Mouse (Mus musculus) hindbrain, embryonic 14.5 days (tissue): ENCODE measurements around the gene Txnrd2. TPM values are rescaled to one million over a fixed set of nuclear protein-coding genes. Genes with fewer than 3 reads are reported as not detected.

Source experiments
- ATAC-seq: fragments of 200-750 bp; cut with Nextera tagmentation; 2 replicates; pipeline ENCODE4 v1.8.0; 2017; ENCODE audit warnings: moderate number of reproducible peaks, mild to moderate bottlenecking, moderate TSS enrichment, moderate library complexity; ENCODE audit not compliant: low FRiP score
- DNase-seq: peaks from one replicate; pipeline ENCODE4 v3.0.0-alpha.2; 2015; ENCODE audit warnings: low spot score
- H3K27ac ChIP-seq: fragments of 300-500 bp; sonication (generic); 2 replicates; pipeline ENCODE4 v1.5.1; 2014; ENCODE audit warnings: mild to moderate bottlenecking, moderate library complexity
- H3K27me3 ChIP-seq: fragments of 300-500 bp; sonication (generic); 2 replicates; pipeline ENCODE4 v1.6.1; 2014; ENCODE audit warnings: mild to moderate bottlenecking, low read length, mixed read lengths; ENCODE audit not compliant: control insufficient read depth, insufficient read depth
- H3K36me3 ChIP-seq: fragments of 300-500 bp; sonication (generic); replicated peaks from 2 replicates; pipeline ENCODE4 v1.6.1; 2014; ENCODE audit not compliant: control insufficient read depth, insufficient read depth
- H3K4me1 ChIP-seq: fragments of 300-500 bp; sonication (generic); replicated peaks from 2 replicates; pipeline ENCODE4 v1.6.1; 2014; ENCODE audit warnings: antibody characterized with exemption, low read length, mixed read lengths; ENCODE audit not compliant: control insufficient read depth, insufficient read depth
- H3K4me2 ChIP-seq: fragments of 300-500 bp; sonication (generic); replicated peaks from 2 replicates; pipeline ENCODE4 v1.6.1; 2014; ENCODE audit warnings: mild to moderate bottlenecking, moderate library complexity
- H3K4me3 ChIP-seq: fragments of 300-500 bp; sonication (generic); replicated peaks from 2 replicates; pipeline ENCODE4 v1.5.1; 2014; ENCODE audit warnings: mild to moderate bottlenecking, low read length
- H3K9ac ChIP-seq: fragments of 300-500 bp; sonication (generic); 2 replicates; pipeline ENCODE4 v1.6.1; 2014
- H3K9me3 ChIP-seq: fragments of 300-500 bp; sonication (generic); 2 replicates; pipeline ENCODE4 v1.6.1; 2016; ENCODE audit warnings: low read length; ENCODE audit not compliant: control insufficient read depth
- WGBS: fragments of 180-500 bp; shearing (Covaris S2); extraction: QIAGEN DNeasy Blood & Tissue Kit; methylation state at CpG from one replicate; pipeline ENCODE4 v1.1.7; 2014; 5-methylcytosine and 5-hydroxymethylcytosine counted together
- polyA plus RNA-seq: library from polyadenylated mRNA; unstranded; fragments of >200 nt; fragmentation: Nextera tagmentation; extraction: Ambion mirVana; gene quantifications from 2 replicates; pipeline ENCODE4 v1.2.1, GENCODE M21; 2014

Txnrd2 gene
- polyA plus RNA-seq, 1 experiment from 2014 or later: 26.0 TPM

DNA sequence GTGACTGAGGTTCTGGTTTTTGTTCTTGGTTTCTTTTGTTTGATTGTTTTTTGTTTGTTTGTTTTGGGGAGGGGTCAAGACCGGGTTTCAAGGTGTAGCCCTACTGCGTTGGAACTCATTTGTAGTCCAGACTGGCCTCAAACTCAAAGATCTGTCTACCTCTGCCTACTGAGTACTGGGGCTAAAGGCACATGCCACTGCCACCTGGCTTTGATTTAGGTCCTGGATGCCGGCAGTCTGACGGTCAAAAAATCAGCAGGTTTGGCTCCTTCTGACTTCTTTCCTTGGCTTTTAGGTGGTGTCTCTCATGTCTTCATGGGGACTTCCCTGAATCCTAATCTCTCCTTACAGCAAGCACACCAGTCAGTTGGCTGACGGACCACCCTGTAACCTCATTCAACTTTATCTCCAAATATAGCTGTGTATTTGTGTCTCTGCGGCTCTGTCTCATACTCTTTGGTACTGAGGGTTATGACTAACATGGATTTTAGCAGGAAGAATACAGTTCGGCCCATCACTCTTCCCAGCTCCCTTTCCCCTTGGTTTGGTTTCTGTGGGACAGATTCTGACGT is 4.5 kb downstream of the Txnrd2 start:
- Histone ChIP-seq H3K4me2 (no peak overlapping the region), H3K9ac (no peak overlapping the region), H3K9me3 (no peaks in the 10 kb centered on the region), H3K27me3 (no peaks in the 10 kb centered on the region), H3K4me1 (peaks cover 10% of the 10 kb centered on the region), H3K4me3 (no peak overlapping the region), H3K27ac (no peak overlapping the region), H3K36me3 (0 out of 2 replicates have a peak, but pooled peaks cover 3% of the 10 kb centered on the region)
- DNase-seq (no peak), ATAC-seq (no peak)
- 82% methylated on average over 8 of the region's 8 CpGs for WGBS

DNA sequence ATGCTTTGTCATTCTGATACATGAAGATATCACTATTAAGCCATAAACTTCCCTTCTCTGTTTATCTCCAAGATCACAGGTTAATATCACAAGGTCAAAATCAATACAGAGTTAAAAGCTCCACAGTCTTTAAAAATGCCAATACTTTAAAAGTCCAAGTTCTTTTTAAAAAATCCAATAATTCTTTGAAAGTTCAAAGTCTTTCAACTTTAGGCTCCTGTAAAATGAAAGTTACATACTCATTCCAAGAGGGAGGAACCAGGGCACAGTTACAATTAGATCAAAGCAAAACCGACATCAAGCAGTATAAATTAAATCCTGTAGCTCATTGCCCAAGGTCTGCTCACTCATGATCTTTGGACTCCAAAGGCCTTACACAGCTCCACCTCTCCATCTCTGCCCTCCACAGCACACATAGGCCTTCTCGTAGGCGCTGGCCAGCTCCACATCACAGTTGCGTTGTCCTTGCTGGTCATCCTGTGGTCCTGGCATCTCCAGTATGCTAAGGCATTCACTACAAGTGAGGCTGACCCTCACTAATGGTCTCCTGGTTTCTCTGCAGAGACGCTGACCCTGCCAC is 7.2 kb downstream of the Txnrd2 start:
- H3K9ac ChIP-seq: no peak overlapping the region
- DNase-seq (no peak), ATAC-seq (no peak)
- H3K27ac ChIP-seq: no peak overlapping the region
- peaks cover 13% of the 10 kb centered on the region for H3K36me3 ChIP-seq
- no peak overlapping the region for H3K4me2 ChIP-seq
- H3K27me3 ChIP-seq: no peaks in the 10 kb centered on the region
- WGBS: 94% methylated on average over 5 of the region's 5 CpGs
- no peak overlapping the region for H3K4me3 ChIP-seq
- no peaks in the 10 kb centered on the region for H3K9me3 ChIP-seq
- H3K4me1 ChIP-seq: no peaks in the 10 kb centered on the region

DNA sequence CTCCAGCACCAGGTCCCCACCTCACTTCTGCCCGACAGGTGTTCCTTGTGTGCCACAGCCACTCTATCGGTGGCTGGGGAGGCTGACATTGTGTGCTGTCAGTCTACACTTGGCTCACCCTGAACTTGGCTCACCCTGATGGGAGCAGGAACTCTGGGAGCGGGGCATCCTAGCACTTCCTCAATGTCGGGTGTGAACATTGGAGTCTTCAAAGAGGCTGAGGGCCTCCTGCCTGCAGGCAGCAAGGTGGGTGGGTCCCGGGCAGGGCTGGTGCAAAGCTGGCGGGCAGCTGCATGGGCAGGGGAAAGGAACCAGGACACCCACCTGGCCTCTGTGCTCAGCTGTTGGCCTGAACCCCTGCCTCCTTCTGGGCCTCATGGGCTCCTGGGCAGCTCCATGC is 9.9 kb downstream of the Txnrd2 start:
- ATAC-seq (no peak), DNase-seq (no peak)
- 92% methylated on average over 6 of the region's 6 CpGs for WGBS
- Histone ChIP-seq H3K4me2 (no peak overlapping the region), H3K4me1 (no peaks in the 10 kb centered on the region), H3K27me3 (no peaks in the 10 kb centered on the region), H3K4me3 (no peak overlapping the region), H3K9me3 (no peaks in the 10 kb centered on the region), H3K36me3 (peaks cover 21% of the 10 kb centered on the region), H3K27ac (no peak overlapping the region), H3K9ac (no peak overlapping the region)

DNA sequence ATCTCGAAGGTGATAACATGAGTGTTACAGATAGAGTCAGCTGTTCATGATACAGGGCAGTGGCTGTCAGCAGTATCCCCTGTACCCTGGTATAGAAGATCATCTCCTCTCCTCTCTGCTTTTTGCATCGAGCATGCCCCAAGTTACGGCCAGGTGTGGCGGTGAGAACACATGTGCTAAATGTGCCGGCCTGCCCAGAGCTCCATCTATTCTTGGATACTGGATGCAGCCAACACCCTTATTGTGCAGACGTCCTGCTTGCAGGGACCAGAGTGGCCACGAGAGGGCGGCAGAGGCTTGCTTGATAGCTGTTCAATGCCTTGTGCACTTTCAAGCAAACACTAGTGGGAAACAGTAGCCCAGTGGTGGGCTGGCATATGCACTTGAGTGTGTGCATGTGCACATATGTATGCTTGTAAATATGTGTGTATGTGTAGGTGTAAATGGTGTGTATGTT is 17.2 kb downstream of the Txnrd2 start:
- H3K9ac ChIP-seq: no peak overlapping the region
- no peaks in the 10 kb centered on the region for H3K9me3 ChIP-seq
- peak; percentile 92 for ATAC-seq
- H3K4me3 ChIP-seq: no peak overlapping the region
- peak; percentile 99 for DNase-seq
- WGBS: 29% methylated on average over 8 of the region's 8 CpGs
- H3K4me2 ChIP-seq: no peak overlapping the region
- H3K4me1 ChIP-seq: no peaks in the 10 kb centered on the region
- H3K27ac ChIP-seq: no peak overlapping the region
- H3K36me3 ChIP-seq: peaks cover 20% of the 10 kb centered on the region
- no peaks in the 10 kb centered on the region for H3K27me3 ChIP-seq

DNA sequence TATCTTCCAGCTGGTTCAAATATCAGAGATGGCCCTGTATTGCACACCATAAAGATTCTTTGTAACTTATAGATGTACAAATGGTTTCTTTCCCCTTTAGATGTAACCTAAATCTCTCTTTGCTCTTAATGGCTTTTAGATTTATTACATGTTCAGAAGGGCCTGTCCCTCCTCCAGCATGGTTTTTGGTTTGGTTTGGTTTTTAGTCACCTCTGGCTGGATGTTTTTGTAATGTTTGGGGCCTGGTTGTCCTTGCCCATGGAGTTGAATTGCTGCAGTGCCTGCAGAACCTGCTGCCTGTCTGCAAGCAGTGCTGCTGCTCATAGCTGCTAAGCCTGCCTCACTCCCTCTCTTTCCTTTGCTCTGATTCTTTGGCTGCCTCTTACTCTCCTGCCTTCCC is 21.1 kb downstream of the Txnrd2 start:
- Histone ChIP-seq H3K27me3 (no peaks in the 10 kb centered on the region), H3K36me3 (peaks cover 5% of the 10 kb centered on the region; the same call in 1 of the 2 replicates), H3K27ac (no peak overlapping the region), H3K9me3 (no peaks in the 10 kb centered on the region), H3K4me2 (no peak overlapping the region), H3K9ac (no peak overlapping the region), H3K4me3 (no peak overlapping the region), H3K4me1 (no peaks in the 10 kb centered on the region)
- DNase-seq (no peak), ATAC-seq (no peak)

DNA sequence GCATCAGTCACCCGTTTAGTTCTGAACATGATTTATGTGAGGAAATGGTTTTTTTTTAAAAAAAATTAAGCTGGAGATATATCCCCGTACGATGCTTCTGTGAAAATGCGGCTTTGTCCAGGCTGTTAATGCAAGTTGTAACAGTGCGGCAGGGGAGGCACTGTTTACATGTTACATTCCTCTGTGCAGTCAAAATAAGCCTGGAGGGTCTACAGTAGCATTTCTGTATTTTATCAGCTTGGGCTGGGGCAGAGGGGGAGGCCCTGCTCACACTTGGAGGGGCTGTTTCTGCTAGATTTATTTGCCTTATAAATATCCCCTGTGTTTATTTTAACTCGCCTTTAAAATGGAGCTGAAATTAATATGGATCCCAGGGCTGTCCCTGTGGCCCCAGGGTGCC is 21.9 kb downstream of the Txnrd2 start:
- no peak overlapping the region for H3K4me2 ChIP-seq
- H3K4me3 ChIP-seq: no peak overlapping the region
- ATAC-seq (no peak), DNase-seq (no peak)
- H3K9me3 ChIP-seq: no peaks in the 10 kb centered on the region
- 86% methylated on average over 6 of the region's 6 CpGs for WGBS
- H3K27me3 ChIP-seq: no peaks in the 10 kb centered on the region
- H3K4me1 ChIP-seq: no peaks in the 10 kb centered on the region
- H3K36me3 ChIP-seq: peaks cover 5% of the 10 kb centered on the region; the same call in 1 of the 2 replicates
- no peak overlapping the region for H3K9ac ChIP-seq
- no peak overlapping the region for H3K27ac ChIP-seq

DNA sequence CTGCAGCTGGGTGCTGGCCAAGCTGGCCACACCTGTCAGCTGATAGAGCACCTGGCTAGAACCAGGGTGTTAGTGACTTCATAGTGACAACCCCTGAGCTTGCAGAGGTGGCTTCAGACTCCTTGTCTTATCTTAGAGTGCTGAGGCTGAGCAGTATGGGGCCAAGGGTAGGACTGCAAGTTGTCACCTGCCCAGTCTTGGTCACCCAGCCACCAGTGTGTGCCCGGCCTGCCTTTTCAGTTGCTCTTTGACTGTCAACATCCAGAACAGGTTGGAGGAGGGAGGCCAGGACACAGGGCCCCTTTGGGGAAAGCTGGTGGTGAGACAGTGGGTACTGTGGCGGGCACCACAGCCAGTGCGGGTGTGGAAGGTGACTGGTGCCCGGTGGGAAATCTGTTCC is 22.8 kb downstream of the Txnrd2 start:
- H3K27me3 ChIP-seq: no peaks in the 10 kb centered on the region
- H3K36me3 ChIP-seq: peaks cover 5% of the 10 kb centered on the region; the same call in 1 of the 2 replicates
- H3K4me2 ChIP-seq: no peak overlapping the region
- no peaks in the 10 kb centered on the region for H3K4me1 ChIP-seq
- ATAC-seq (no peak), DNase-seq (no peak)
- H3K27ac ChIP-seq: no peak overlapping the region
- H3K4me3 ChIP-seq: no peak overlapping the region
- H3K9ac ChIP-seq: no peak overlapping the region
- 98% methylated on average over 4 of the region's 4 CpGs for WGBS
- no peaks in the 10 kb centered on the region for H3K9me3 ChIP-seq

DNA sequence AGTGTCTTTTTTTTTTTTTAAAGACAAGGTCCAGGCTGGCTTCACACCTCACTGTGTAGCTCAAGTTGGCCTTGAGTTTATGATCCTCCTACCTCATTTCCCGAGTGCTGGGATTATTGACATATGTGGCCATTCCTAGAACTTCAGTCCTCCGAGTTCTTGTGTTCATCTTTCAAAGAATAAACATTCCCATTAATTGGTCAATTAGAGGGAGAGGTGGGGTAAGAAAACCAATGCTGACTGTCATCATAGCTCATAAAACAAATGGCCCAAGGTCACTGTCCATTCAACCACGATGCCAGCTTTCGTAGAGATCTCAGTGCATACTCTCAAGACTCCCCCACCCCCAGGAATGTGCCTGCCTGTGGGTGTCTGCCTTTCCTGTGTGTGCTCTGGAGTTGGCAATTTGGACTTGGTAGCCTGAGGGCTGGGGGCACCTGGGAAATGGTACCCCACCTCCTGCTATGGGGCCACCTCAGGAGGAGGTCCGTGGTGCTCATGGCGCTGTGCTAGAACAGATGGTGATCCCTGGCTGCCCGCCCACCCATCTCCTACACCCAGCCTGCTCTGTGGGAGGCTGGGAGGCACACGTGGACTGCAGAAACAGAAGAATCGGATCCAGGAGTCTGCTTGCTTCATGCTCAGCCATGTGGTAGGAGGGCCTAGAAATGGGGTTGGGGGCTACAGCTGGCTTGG is 25.4 kb downstream of the Txnrd2 start:
- Histone ChIP-seq H3K9ac (no peak overlapping the region), H3K4me3 (no peak overlapping the region), H3K36me3 (peaks cover 8% of the 10 kb centered on the region), H3K27ac (no peak overlapping the region), H3K4me2 (no peak overlapping the region), H3K4me1 (no peaks in the 10 kb centered on the region), H3K27me3 (no peaks in the 10 kb centered on the region), H3K9me3 (no peaks in the 10 kb centered on the region)
- WGBS: 64% methylated on average over 9 of the region's 9 CpGs
- DNase-seq (no peak), ATAC-seq (peak; percentile 9; the same call in 1 of the 2 replicates)

DNA sequence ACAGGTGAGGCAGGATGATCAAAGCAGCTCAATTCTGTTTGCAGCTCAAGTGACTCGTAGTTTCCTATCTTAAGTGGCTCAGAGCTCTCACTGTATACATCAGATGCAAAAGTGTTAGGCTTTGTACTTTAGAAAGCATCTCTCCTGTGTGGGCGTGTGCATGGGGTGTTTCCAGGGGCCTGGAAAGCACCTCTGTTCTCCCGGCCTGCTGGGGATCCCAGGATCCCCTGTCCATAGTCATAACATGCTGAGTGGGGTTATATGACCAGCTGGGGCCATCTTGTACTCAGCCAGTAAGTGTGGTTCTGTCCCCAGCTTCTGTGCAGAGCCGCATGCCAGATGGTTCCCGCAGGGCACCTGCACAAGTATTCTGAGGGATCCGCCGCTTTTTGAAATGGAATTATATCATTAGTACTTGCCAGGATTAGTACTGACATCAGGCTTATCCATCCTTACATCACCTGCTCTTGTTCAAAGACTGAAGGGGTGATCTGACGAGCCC is 26.2 kb downstream of the Txnrd2 start:
- Histone ChIP-seq H3K36me3 (peaks cover 15% of the 10 kb centered on the region), H3K27me3 (no peaks in the 10 kb centered on the region), H3K4me2 (no peak overlapping the region), H3K9me3 (no peaks in the 10 kb centered on the region), H3K27ac (no peak overlapping the region), H3K4me1 (no peaks in the 10 kb centered on the region), H3K9ac (no peak overlapping the region), H3K4me3 (no peak overlapping the region)
- ATAC-seq (no peak), DNase-seq (no peak)
- WGBS: 76% methylated on average over 8 of the region's 8 CpGs
